ENCODE assay signal across 8 mouse cellular contexts in genomic region chr5:116592049-116592800, GRCm38 (mm10). TPM values are rescaled to one million over a fixed set of nuclear protein-coding genes. Genes with fewer than 3 reads are reported as not detected.
DNase-seq lines count a peak whose midpoint lies in the region; ATAC-seq lines count a peak whose summit lies in the region.

No protein-coding gene starts in this region.

- no peak for DNase-seq in heart, adult 11 months
- peak; percentile 84 for DNase-seq in embryo, embryonic 10.5 days (ENCODE audit: low spot score)
- DNase-seq in intestine, embryonic 14.5 days (ENCODE audit: low spot score), result no peak
- DNase-seq in gastrocnemius, adult 8-10 months (ENCODE audit: low spot score in 2 of 2), result no peak
- no peak for DNase-seq in kidney, adult 18-20 months
- DNase-seq in lung, adult 18-20 months, result no peak

- WGBS in heart, embryonic 15.5 days, result 1% methylated on average over 32 of the region's 32 CpGs
- under 1% methylated on average over 32 of the region's 32 CpGs for WGBS in intestine, embryonic 14.5 days
- WGBS in neural tube, embryonic 15.5 days, result 2% methylated on average over 32 of the region's 32 CpGs

- H3K4me1 ChIP-seq in heart, embryonic 15.5 days (replicated peaks), result peaks cover 12% of the 10 kb centered on the region
- H3K4me1 ChIP-seq in intestine, embryonic 14.5 days (replicated peaks; ENCODE audit: control insufficient read depth, insufficient read depth, low read length), result no peaks in the 10 kb centered on the region
- peaks cover 37% of the 10 kb centered on the region for H3K4me1 ChIP-seq in neural tube, embryonic 15.5 days

- H3K9me3 ChIP-seq in heart, embryonic 15.5 days (replicated peaks), result no peaks in the 10 kb centered on the region; the same call in 1 of the 2 replicates
- H3K9me3 ChIP-seq in intestine, embryonic 14.5 days (ENCODE audit: control insufficient read depth, low read length), result peaks cover 4% of the 10 kb centered on the region; the same call in 1 of the 2 replicates
- H3K9me3 ChIP-seq in neural tube, embryonic 15.5 days (replicated peaks), result no peaks in the 10 kb centered on the region

- ATAC-seq in heart, embryonic 15.5 days (replicated peaks; ENCODE audit: insufficient number of reproducible peaks, insufficient read depth, low FRiP score, low read depth), result no peak
- ATAC-seq in intestine, embryonic 14.5 days (replicated peaks; ENCODE audit: low FRiP score, low TSS enrichment, low read depth), result no peak
- ATAC-seq in neural tube, embryonic 15.5 days (ENCODE audit: low FRiP score), result peak; percentile 65; the same call in 1 of the 2 replicates

- no peak overlapping the region for H3K27ac ChIP-seq in heart, embryonic 15.5 days
- no peak overlapping the region for H3K27ac ChIP-seq in intestine, embryonic 14.5 days (ENCODE audit: low read depth)
- peak overlapping the region; percentile 92 for H3K27ac ChIP-seq in neural tube, embryonic 15.5 days (replicated peaks)

- H3K4me3 ChIP-seq in heart, embryonic 15.5 days, result peak overlapping the region; percentile 22
- peak overlapping the region; percentile 20; the same call in 1 of the 2 replicates for H3K4me3 ChIP-seq in intestine, embryonic 14.5 days (ENCODE audit: low read depth, low read length)
- H3K4me3 ChIP-seq in neural tube, embryonic 15.5 days (replicated peaks), result peak overlapping the region; percentile 71

- H3K27me3 ChIP-seq in heart, embryonic 15.5 days, result peaks cover 65% of the 10 kb centered on the region
- H3K27me3 ChIP-seq in intestine, embryonic 14.5 days (replicated peaks; ENCODE audit: control insufficient read depth, insufficient read depth, low read length), result peaks cover 44% of the 10 kb centered on the region
- H3K27me3 ChIP-seq in neural tube, embryonic 15.5 days (replicated peaks), result no peaks in the 10 kb centered on the region

- H3K9ac ChIP-seq in heart, embryonic 15.5 days, result no peak overlapping the region
- H3K9ac ChIP-seq in intestine, embryonic 14.5 days (ENCODE audit: low read length), result no peak overlapping the region
- peak overlapping the region; percentile 78 for H3K9ac ChIP-seq in neural tube, embryonic 15.5 days (replicated peaks)

- no peaks in the 10 kb centered on the region for H3K36me3 ChIP-seq in heart, embryonic 15.5 days
- H3K36me3 ChIP-seq in intestine, embryonic 14.5 days (ENCODE audit: control insufficient read depth, insufficient read depth, low read length), result no peaks in the 10 kb centered on the region
- no peaks in the 10 kb centered on the region for H3K36me3 ChIP-seq in neural tube, embryonic 15.5 days

- H3K4me2 ChIP-seq in heart, embryonic 15.5 days, result peak overlapping the region; percentile 43
- H3K4me2 ChIP-seq in intestine, embryonic 14.5 days (ENCODE audit: low read length), result peak overlapping the region; percentile 46
- H3K4me2 ChIP-seq in neural tube, embryonic 15.5 days, result peak overlapping the region; percentile 77

RNA-seq across cellular contexts. Expression of gene Srrm4, which starts 0.6 kb away (rescaled TPM):
- 0.89 and 1.0 TPM in 2 replicates for polyA plus RNA-seq in heart, embryonic 15.5 days (2015; fragmentation: Nextera tagmentation; extraction: Ambion mirVana)
- polyA plus RNA-seq in intestine, embryonic 14.5 days (2014; fragmentation: Nextera tagmentation; extraction: Ambion mirVana), result 2.7 and 3.4 TPM in 2 replicates
- polyA plus RNA-seq in neural tube, embryonic 15.5 days (2015; fragmentation: Nextera tagmentation; extraction: Ambion mirVana), result 12.3 and 15.6 TPM in 2 replicates
- total RNA-seq in gastrocnemius, adult 8-10 months (2022), result under 1 TPM in 3 of 4 experiments, not detected in 1; 0.25 to 0.75 (median 0.46) TPM

Comparison
In these comparisons a context has a peak if more than half of its experiments do, and no peak if none do; other contexts are left out.
1. H3K4me3 ChIP-seq: peak in every context shown above with its lines; median percentile 71 in neural tube, embryonic 15.5 days; 22 in heart, embryonic 15.5 days; 20 in intestine, embryonic 14.5 days.